Mouse (Mus musculus) left cerebral cortex, adult 2 months (tissue): ENCODE data around the gene Magi1. TPM values are rescaled to one million over a fixed set of nuclear protein-coding genes. Genes with fewer than 3 reads are reported as not detected.

Experiments used
- DNase-seq, 2 experiments: peaks; one replicate each; pipeline ENCODE4 v3.0.0; 2021 to 2022; ENCODE audit warnings: low spot score in 2 of 2, mixed read lengths in 1 of 2; ENCODE audit errors: extremely low spot score in 1 of 2
- H3K27ac ChIP-seq: fragments of 200-600 bp; 2 replicates; pipeline ENCODE4 v1.8.1; 2022
- H3K4me3 ChIP-seq: fragments of 200-600 bp; 2 replicates; pipeline ENCODE4 v1.8.1; 2022
- CTCF ChIP-seq: fragments of 200-600 bp; IDR thresholded peaks from 2 replicates; pipeline ENCODE4 v1.8.1; 2022; ENCODE audit warnings: antibody characterized with exemption, mild to moderate bottlenecking, moderate library complexity
- intact Hi-C: fragments of 180-260 bp; cut with DNase I; formaldehyde crosslinking; loops from one replicate; pipeline ENCODE4 v1.15.1; 2025
- total RNA-seq, 2 experiments: library from RNA; stranded (reverse); gene quantifications; 2 replicates each; pipeline ENCODE4 v1.2.3; 2021

Gene Magi1
- total RNA-seq, 2 experiments from 2014 or later, result 87.5 to 94.2 TPM

- no peak overlapping the region for H3K27ac ChIP-seq
- no peak overlapping the region for H3K4me3 ChIP-seq
- no peak for DNase-seq
- intact Hi-C loops, result loop anchor here (5.0 kb wide), 1 partner anchor 53 kb away; no protein-coding TSS in a partner anchor
- TF ChIP-seq CTCF, result no peak
Measured at GRCm38 (mm10) chr6:94084752-94085151, 199.0 kb downstream of the Magi1 start.

GRCm38 (mm10) chr6:94083459-94083858 is 200.3 kb downstream of the Magi1 start:
- intact Hi-C loops, result loop anchor here (5.0 kb wide), 1 partner anchor 54 kb away; no protein-coding TSS in a partner anchor
- no peak for TF ChIP-seq CTCF

GRCm38 (mm10) chr6:94080933-94081545 is 202.7 kb downstream of the Magi1 start:
- intact Hi-C loops, result loop anchor here (1.0 to 5.0 kb wide), 6 partner anchors 40 to 383 kb away; partner anchors contain the start of gene Magi1
- H3K27ac ChIP-seq, result peak overlapping the region; percentile 28; the same call in 1 of the 2 replicates
- peak; percentile 76 to 78 for DNase-seq
- TF ChIP-seq CTCF, result peak; percentile 99
- no peak overlapping the region for H3K4me3 ChIP-seq

More at GRCm38 (mm10) chr6:94083459-94083858, 200.3 kb downstream of the Magi1 start:
- Histone ChIP-seq H3K4me3 (no peak overlapping the region), H3K27ac (no peak overlapping the region)
- no peak for DNase-seq

GRCm38 (mm10) chr6:94078934-94079333 is 204.8 kb downstream of the Magi1 start:
- DNase-seq, result no peak
- intact Hi-C loops, result no loop called here
- Histone ChIP-seq H3K27ac (no peak overlapping the region), H3K4me3 (no peak overlapping the region)
- TF ChIP-seq CTCF, result no peak

GRCm38 (mm10) chr6:94077013-94077412 is 206.7 kb downstream of the Magi1 start:
- no peak overlapping the region for H3K4me3 ChIP-seq
- H3K27ac ChIP-seq, result no peak overlapping the region
- no peak for DNase-seq
- no peak for TF ChIP-seq CTCF
- intact Hi-C loops, result no loop called here

- intact Hi-C loops, result no loop called here
- no peak overlapping the region for H3K4me3 ChIP-seq
- TF ChIP-seq CTCF, result no peak
- no peak overlapping the region for H3K27ac ChIP-seq
- DNase-seq, result no peak
Measured at GRCm38 (mm10) chr6:94075990-94076389, 207.7 kb downstream of the Magi1 start.

- Histone ChIP-seq H3K4me3 (no peak overlapping the region), H3K27ac (no peak overlapping the region)
- no peak for TF ChIP-seq CTCF
- intact Hi-C loops, result no loop called here
- DNase-seq, result no peak
Measured at GRCm38 (mm10) chr6:94075228-94075627, 208.5 kb downstream of the Magi1 start.

GRCm38 (mm10) chr6:94071676-94072075 is 212.0 kb downstream of the Magi1 start:
- no peak for TF ChIP-seq CTCF
- intact Hi-C loops, result no loop called here
- DNase-seq, result no peak
- Histone ChIP-seq H3K27ac (no peak overlapping the region), H3K4me3 (no peak overlapping the region)

GRCm38 (mm10) chr6:94070702-94071101 is 213.0 kb downstream of the Magi1 start:
- no peak for TF ChIP-seq CTCF
- peak overlapping the region; percentile 41; the same call in 1 of the 2 replicates for H3K27ac ChIP-seq
- DNase-seq, result peak; percentile 24
- intact Hi-C loops, result no loop called here
- no peak overlapping the region for H3K4me3 ChIP-seq

- DNase-seq, result no peak
- intact Hi-C loops, result no loop called here
- H3K4me3 ChIP-seq, result no peak overlapping the region
- H3K27ac ChIP-seq, result no peak overlapping the region
- TF ChIP-seq CTCF, result no peak
Measured at GRCm38 (mm10) chr6:94069421-94069820, 214.3 kb downstream of the Magi1 start.

GRCm38 (mm10) chr6:94067741-94068450 is 215.8 kb downstream of the Magi1 start:
- no peak for TF ChIP-seq CTCF
- no peak for DNase-seq
- intact Hi-C loops, result no loop called here
- no peak overlapping the region for H3K27ac ChIP-seq
- no peak overlapping the region for H3K4me3 ChIP-seq

- Histone ChIP-seq H3K27ac (no peak overlapping the region), H3K4me3 (no peak overlapping the region)
- intact Hi-C loops, result no loop called here
- DNase-seq, result no peak
- TF ChIP-seq CTCF, result no peak
Measured at GRCm38 (mm10) chr6:94064832-94065231, 218.9 kb downstream of the Magi1 start.
